Comparison of ENCODE assay signal across 9 mouse cellular contexts in genomic region chr14:73374315-73374890, GRCm38 (mm10). TPM values are rescaled to one million over a fixed set of nuclear protein-coding genes. Genes with fewer than 3 reads are reported as not detected.
DNase-seq lines count a peak whose midpoint lies in the region; ATAC-seq and TF ChIP-seq lines count a peak whose summit lies in the region.
"Had no signal": no experiment of that assay in that cellular context is flagged by ENCODE, and none has a peak within 500 bp of the region (broad histone marks: within the 10 kb centered on the region; RNA-seq: fewer than 3 reads in every experiment).

No protein-coding gene starts in this region.

- no peak for TF ChIP-seq CTCF in heart, adult 2 months (IDR thresholded peaks at IDR 0.05)

- peak overlapping the region; percentile 1; the same call in 1 of the 2 replicates for H3K4me3 ChIP-seq in heart, adult 2 months
- no peak overlapping the region for H3K4me3 ChIP-seq in heart, embryonic 12.5 days
- H3K4me3 ChIP-seq in liver, embryonic 16.5 days (ENCODE audit: low read depth, low read length), result peak overlapping the region; percentile 14
- H3K4me3 ChIP-seq in forebrain, embryonic 14.5 days (ENCODE audit: low read depth, low read length), result no peak overlapping the region
- no peak overlapping the region for H3K4me3 ChIP-seq in forebrain, embryonic 15.5 days
- no peak overlapping the region for H3K4me3 ChIP-seq in hindbrain, embryonic 12.5 days
- H3K4me3 ChIP-seq: limb, embryonic 12.5 days had no signal

- TF ChIP-seq EP300 in heart, adult 2 months (IDR thresholded peaks at IDR 0.05; ENCODE audit: insufficient read depth, low read depth, low read length), result no peak

- TF ChIP-seq POLR2A in heart, adult 2 months (IDR thresholded peaks at IDR 0.05; ENCODE audit: insufficient read depth, low read depth, low read length), result no peak

- whole genome bisulfite sequencing in heart, adult 2 months, result 17% methylated on average over 11 of the region's 11 CpGs
- 67% methylated on average over 11 of the region's 11 CpGs for WGBS in heart, embryonic 12.5 days
- 60% methylated on average over 11 of the region's 11 CpGs for WGBS in liver, embryonic 16.5 days (ENCODE audit: insufficient replicate concordance)
- WGBS in forebrain, embryonic 14.5 days, result 78% methylated on average over 11 of the region's 11 CpGs
- WGBS in forebrain, embryonic 15.5 days, result 75% methylated on average over 11 of the region's 11 CpGs
- 74% methylated on average over 11 of the region's 11 CpGs for WGBS in hindbrain, embryonic 12.5 days

- no peak overlapping the region for H3K4me2 ChIP-seq in heart, embryonic 12.5 days
- H3K4me2 ChIP-seq in liver, embryonic 16.5 days (ENCODE audit: low read depth, low read length), result peak overlapping the region; percentile 3; the same call in 1 of the 2 replicates
- no peak overlapping the region for H3K4me2 ChIP-seq in forebrain, embryonic 14.5 days (ENCODE audit: low read length)
- no peak overlapping the region for H3K4me2 ChIP-seq in forebrain, embryonic 15.5 days (replicated peaks)
- H3K4me2 ChIP-seq in hindbrain, embryonic 12.5 days (replicated peaks), result no peak overlapping the region
- H3K4me2 ChIP-seq: limb, embryonic 12.5 days had no signal

- peak overlapping the region; percentile 72 for H3K27ac ChIP-seq in heart, adult 2 months
- H3K27ac ChIP-seq in heart, embryonic 12.5 days (ENCODE audit: poor library complexity, severe bottlenecking), result no peak overlapping the region
- peak overlapping the region; percentile 69 for H3K27ac ChIP-seq in liver, embryonic 16.5 days (ENCODE audit: low read length)
- no peak overlapping the region for H3K27ac ChIP-seq in forebrain, embryonic 14.5 days (ENCODE audit: low read depth, low read length)
- no peak overlapping the region for H3K27ac ChIP-seq in forebrain, embryonic 15.5 days (replicated peaks)
- H3K27ac ChIP-seq in hindbrain, embryonic 12.5 days, result no peak overlapping the region
- H3K27ac ChIP-seq: limb, embryonic 12.5 days had no signal

- H3K9me3 ChIP-seq in heart, embryonic 12.5 days (replicated peaks), result no peaks in the 10 kb centered on the region
- no peaks in the 10 kb centered on the region for H3K9me3 ChIP-seq in liver, embryonic 16.5 days (replicated peaks; ENCODE audit: control insufficient read depth, low read length)
- H3K9me3 ChIP-seq in forebrain, embryonic 14.5 days (replicated peaks; ENCODE audit: control insufficient read depth, low read length), result no peaks in the 10 kb centered on the region
- H3K9me3 ChIP-seq in forebrain, embryonic 15.5 days, result no peaks in the 10 kb centered on the region
- no peaks in the 10 kb centered on the region for H3K9me3 ChIP-seq in hindbrain, embryonic 12.5 days (replicated peaks)
- H3K9me3 ChIP-seq: limb, embryonic 12.5 days had no signal

- peaks cover 83% of the 10 kb centered on the region for H3K36me3 ChIP-seq in heart, adult 2 months (ENCODE audit: control insufficient read depth, insufficient read depth, low read length)
- H3K36me3 ChIP-seq in heart, embryonic 12.5 days, result peaks cover 35% of the 10 kb centered on the region
- peaks cover 7% of the 10 kb centered on the region for H3K36me3 ChIP-seq in liver, embryonic 16.5 days (ENCODE audit: control insufficient read depth, insufficient read depth)
- peaks cover 30% of the 10 kb centered on the region for H3K36me3 ChIP-seq in forebrain, embryonic 14.5 days (ENCODE audit: control insufficient read depth, insufficient read depth, low read length)
- H3K36me3 ChIP-seq in forebrain, embryonic 15.5 days, result peaks cover 4% of the 10 kb centered on the region; the same call in 1 of the 2 replicates
- peaks cover 23% of the 10 kb centered on the region for H3K36me3 ChIP-seq in hindbrain, embryonic 12.5 days

- H3K9ac ChIP-seq in heart, adult 2 months (ENCODE audit: low read depth, low read length), result no peak overlapping the region; the same call in 1 of the 2 replicates
- H3K9ac ChIP-seq in heart, embryonic 12.5 days, result no peak overlapping the region
- no peak overlapping the region for H3K9ac ChIP-seq in liver, embryonic 16.5 days (ENCODE audit: low read depth, low read length)
- no peak overlapping the region for H3K9ac ChIP-seq in forebrain, embryonic 14.5 days (ENCODE audit: low read length)
- no peak overlapping the region for H3K9ac ChIP-seq in forebrain, embryonic 15.5 days (replicated peaks)
- H3K9ac ChIP-seq in hindbrain, embryonic 12.5 days, result no peak overlapping the region
- H3K9ac ChIP-seq: limb, embryonic 12.5 days had no signal

- intact Hi-C loops in heart, adult 2 months (cut with DNase I), result no loop called here

- no peaks in the 10 kb centered on the region for H3K27me3 ChIP-seq in heart, adult 2 months (ENCODE audit: control insufficient read depth, insufficient read depth, low read length)
- no peaks in the 10 kb centered on the region for H3K27me3 ChIP-seq in heart, embryonic 12.5 days (replicated peaks)
- no peaks in the 10 kb centered on the region for H3K27me3 ChIP-seq in liver, embryonic 16.5 days (ENCODE audit: control insufficient read depth, insufficient read depth, low read depth, low read length)
- no peaks in the 10 kb centered on the region for H3K27me3 ChIP-seq in forebrain, embryonic 14.5 days (replicated peaks; ENCODE audit: control insufficient read depth, insufficient read depth, low read length)
- H3K27me3 ChIP-seq in forebrain, embryonic 15.5 days, result no peaks in the 10 kb centered on the region
- H3K27me3 ChIP-seq in hindbrain, embryonic 12.5 days, result no peaks in the 10 kb centered on the region
- H3K27me3 ChIP-seq: limb, embryonic 12.5 days had no signal

- ATAC-seq in heart, embryonic 12.5 days (ENCODE audit: insufficient number of reproducible peaks, low FRiP score), result no peak
- peak; percentile 83 for ATAC-seq in liver, embryonic 16.5 days (ENCODE audit: low read depth)
- no peak for ATAC-seq in forebrain, embryonic 14.5 days
- no peak for ATAC-seq in forebrain, embryonic 15.5 days (replicated peaks)
- ATAC-seq in hindbrain, embryonic 12.5 days (ENCODE audit: low FRiP score), result no peak

- DNase-seq in heart, adult 2 months, result peak; percentile 58
- DNase-seq in adrenal gland, postnatal 36 days, result peak; percentile 69 to 74
- peak; percentile 82 for DNase-seq in kidney, adult 18-20 months
- DNase-seq in forebrain, embryonic 14.5 days (ENCODE audit: low spot score), result no peak

- H3K4me1 ChIP-seq in heart, adult 2 months (ENCODE audit: control insufficient read depth, insufficient read depth, low read length), result peaks cover 37% of the 10 kb centered on the region
- peaks cover 56% of the 10 kb centered on the region for H3K4me1 ChIP-seq in heart, embryonic 12.5 days (replicated peaks)
- H3K4me1 ChIP-seq in liver, embryonic 16.5 days (ENCODE audit: control insufficient read depth, low read depth, low read length), result peaks cover 21% of the 10 kb centered on the region
- H3K4me1 ChIP-seq in forebrain, embryonic 14.5 days (ENCODE audit: control insufficient read depth, insufficient read depth, low read length), result no peaks in the 10 kb centered on the region
- H3K4me1 ChIP-seq in forebrain, embryonic 15.5 days, result peaks cover 14% of the 10 kb centered on the region
- H3K4me1 ChIP-seq in hindbrain, embryonic 12.5 days, result peaks cover 4% of the 10 kb centered on the region; the same call in 1 of the 2 replicates

- peaks cover 5% of the 10 kb centered on the region for H3K79me2 ChIP-seq in heart, adult 2 months (replicated peaks; ENCODE audit: control insufficient read depth, insufficient read depth, low read length)

RNA-seq across cellular contexts. Expression of gene Itm2b, which starts 10.7 kb away (rescaled TPM):
- 100 to 1,000 TPM; 724 to 814 TPM for total RNA-seq in heart, adult 2 months (2021)
- polyA plus RNA-seq in heart, adult 2 months (2012; rRNA removed), result 771 and 1,125 TPM in 2 replicates
- 642 and 652 TPM in 2 replicates for polyA plus RNA-seq in heart, embryonic 12.5 days (2016; fragmentation: Nextera tagmentation; extraction: Ambion mirVana)
- total RNA-seq in adrenal gland, postnatal 36 days (2021), result 1,000 to 10,000 TPM in 1 of 2 experiments, 100 to 1,000 TPM in 1; 995 to 1,086 TPM
- polyA plus RNA-seq in liver, embryonic 16.5 days (2015; fragmentation: Nextera tagmentation; extraction: Ambion mirVana), result 588 and 605 TPM in 2 replicates
- 754 and 783 TPM in 2 replicates for polyA plus RNA-seq in forebrain, embryonic 14.5 days (2014; fragmentation: Nextera tagmentation; extraction: Ambion mirVana)
- polyA plus RNA-seq in forebrain, embryonic 15.5 days (2015; fragmentation: Nextera tagmentation; extraction: Ambion mirVana), result 640 and 665 TPM in 2 replicates
- polyA plus RNA-seq in hindbrain, embryonic 12.5 days (2016; fragmentation: Nextera tagmentation; extraction: Ambion mirVana), result 462 and 486 TPM in 2 replicates

RNA-seq across cellular contexts. Expression of gene Rb1, which starts 48.8 kb away (rescaled TPM):
- total RNA-seq in heart, adult 2 months (2021), result 10 to 100 TPM; 18.2 to 19.2 TPM
- polyA plus RNA-seq in heart, adult 2 months (2012; rRNA removed), result 5.1 and 9.6 TPM in 2 replicates
- 13.5 and 18.1 TPM in 2 replicates for polyA plus RNA-seq in heart, embryonic 12.5 days (2016; fragmentation: Nextera tagmentation; extraction: Ambion mirVana)
- 10 to 100 TPM; 20.4 to 21.6 TPM for total RNA-seq in adrenal gland, postnatal 36 days (2021)
- 16.7 and 18.5 TPM in 2 replicates for polyA plus RNA-seq in liver, embryonic 16.5 days (2015; fragmentation: Nextera tagmentation; extraction: Ambion mirVana)
- 27.2 and 28.5 TPM in 2 replicates for polyA plus RNA-seq in forebrain, embryonic 14.5 days (2014; fragmentation: Nextera tagmentation; extraction: Ambion mirVana)
- polyA plus RNA-seq in forebrain, embryonic 15.5 days (2015; fragmentation: Nextera tagmentation; extraction: Ambion mirVana), result 19.4 and 32.5 TPM in 2 replicates
- polyA plus RNA-seq in hindbrain, embryonic 12.5 days (2016; fragmentation: Nextera tagmentation; extraction: Ambion mirVana), result 34.2 and 36.4 TPM in 2 replicates

Comparison
In these comparisons a context has a peak if more than half of its experiments do, and no peak if none do; other contexts are left out.
1. H3K27ac ChIP-seq: peak in heart, adult 2 months (single experiment) and liver, embryonic 16.5 days (single experiment); none in heart, embryonic 12.5 days (single experiment), forebrain, embryonic 14.5 days (single experiment), forebrain, embryonic 15.5 days (single experiment) and hindbrain, embryonic 12.5 days (single experiment).
2. H3K4me3 ChIP-seq: peak in heart, adult 2 months (single experiment) and liver, embryonic 16.5 days (single experiment); none in heart, embryonic 12.5 days (single experiment), forebrain, embryonic 14.5 days (single experiment), forebrain, embryonic 15.5 days (single experiment) and hindbrain, embryonic 12.5 days (single experiment).